Mouse (Mus musculus): ENCODE measurements around the gene Hilpda.

GRCm38 (mm10) chr6:29234272-29234671, 38.0 kb upstream of the Hilpda start:
- TF ChIP-seq CTCF (IDR thresholded peaks at IDR 0.05; ENCODE audit: insufficient read depth, low read length) = peak; percentile 84
- TF ChIP-seq POLR2A (IDR thresholded peaks at IDR 0.05; ENCODE audit: borderline replicate concordance, extremely low read depth, low read depth, low read length) = no peak
